Mouse (Mus musculus): ENCODE results near the gene Gm20388. TPM values are rescaled to one million over a fixed set of nuclear protein-coding genes. Genes with fewer than 3 reads are reported as not detected.

The Gm20388 gene
- total RNA-seq, 2 experiments from 2014 or later: 8.8 TPM

GRCm38 (mm10) chr8:120297000-120297399 lies 386.4 kb downstream of the Gm20388 start:
- no peak for DNase-seq (ENCODE audit: extremely low spot score in 1 of 2, low spot score in 1 of 2)

- no peak for DNase-seq (ENCODE audit: extremely low spot score in 1 of 2, low spot score in 1 of 2)
These were observed 388.2 kb downstream of the Gm20388 start for GRCm38 (mm10) chr8:120298601-120299532.

- peak; percentile 71 to 88 for DNase-seq (ENCODE audit: extremely low spot score in 1 of 2, low spot score in 1 of 2)
These were observed 390.0 kb downstream of the Gm20388 start for GRCm38 (mm10) chr8:120300601-120301141.

- DNase-seq (ENCODE audit: extremely low spot score in 1 of 2, low spot score in 1 of 2): no peak
These were observed 392.5 kb downstream of the Gm20388 start for GRCm38 (mm10) chr8:120302941-120303675.

GRCm38 (mm10) chr8:120304097-120304496 lies 393.5 kb downstream of the Gm20388 start:
- no peak for DNase-seq (ENCODE audit: extremely low spot score in 1 of 2, low spot score in 1 of 2)

GRCm38 (mm10) chr8:120305800-120306385 lies 395.3 kb downstream of the Gm20388 start:
- no peak for DNase-seq (ENCODE audit: extremely low spot score in 1 of 2, low spot score in 1 of 2)

GRCm38 (mm10) chr8:120307103-120307502 lies 396.5 kb downstream of the Gm20388 start:
- DNase-seq (ENCODE audit: extremely low spot score in 1 of 2, low spot score in 1 of 2): no peak

GRCm38 (mm10) chr8:120307528-120307927 lies 396.9 kb downstream of the Gm20388 start:
- no peak for DNase-seq (ENCODE audit: extremely low spot score in 1 of 2, low spot score in 1 of 2)

- DNase-seq (ENCODE audit: extremely low spot score in 1 of 2, low spot score in 1 of 2): no peak
These were observed 397.5 kb downstream of the Gm20388 start for GRCm38 (mm10) chr8:120308131-120308530.

- DNase-seq (ENCODE audit: extremely low spot score in 1 of 2, low spot score in 1 of 2): no peak
These were observed 397.9 kb downstream of the Gm20388 start for GRCm38 (mm10) chr8:120308553-120308952.

- DNase-seq (ENCODE audit: extremely low spot score in 1 of 2, low spot score in 1 of 2): no peak
These were observed 398.7 kb downstream of the Gm20388 start for GRCm38 (mm10) chr8:120309326-120309725.

- no peak for DNase-seq (ENCODE audit: extremely low spot score in 1 of 2, low spot score in 1 of 2)
These were observed 399.4 kb downstream of the Gm20388 start for GRCm38 (mm10) chr8:120310063-120310462.

GRCm38 (mm10) chr8:120312452-120312851 lies 401.8 kb downstream of the Gm20388 start:
- DNase-seq (ENCODE audit: extremely low spot score in 1 of 2, low spot score in 1 of 2): no peak

- DNase-seq (ENCODE audit: extremely low spot score in 1 of 2, low spot score in 1 of 2): no peak
These were observed 403.0 kb downstream of the Gm20388 start for GRCm38 (mm10) chr8:120313674-120314073.

- no peak for DNase-seq (ENCODE audit: extremely low spot score in 1 of 2, low spot score in 1 of 2)
These were observed 404.3 kb downstream of the Gm20388 start for GRCm38 (mm10) chr8:120314932-120315331.

GRCm38 (mm10) chr8:120315644-120316043 lies 405.0 kb downstream of the Gm20388 start:
- no peak for DNase-seq (ENCODE audit: extremely low spot score in 1 of 2, low spot score in 1 of 2)

GRCm38 (mm10) chr8:120316707-120317106 lies 406.1 kb downstream of the Gm20388 start:
- DNase-seq (ENCODE audit: extremely low spot score in 1 of 2, low spot score in 1 of 2): no peak

- DNase-seq (ENCODE audit: extremely low spot score in 1 of 2, low spot score in 1 of 2): no peak
These were observed 406.6 kb downstream of the Gm20388 start for GRCm38 (mm10) chr8:120317118-120317824.

GRCm38 (mm10) chr8:120318476-120318991 lies 407.9 kb downstream of the Gm20388 start:
- DNase-seq (ENCODE audit: extremely low spot score in 1 of 2, low spot score in 1 of 2): no peak

GRCm38 (mm10) chr8:120319449-120319848 lies 408.8 kb downstream of the Gm20388 start:
- peak in 1 of 2 experiments; percentile 73 for DNase-seq (ENCODE audit: extremely low spot score in 1 of 2, low spot score in 1 of 2)
